Mouse (Mus musculus) embryonic facial prominence, embryonic 14.5 days (tissue): Measurements from ENCODE around the gene Tprkb. TPM values are rescaled to one million over a fixed set of nuclear protein-coding genes. Genes with fewer than 3 reads are reported as not detected.
A peak's percentile ranks its signal among the peaks of the same experiment; 100 is the strongest.
"Not testable (repeated sequence)": the region's sequence is repeated elsewhere in the genome, so short reads cannot be mapped to it uniquely, and the experiment has no call there.

Experiments
- ATAC-seq: fragments of 200-750 bp; cut with Nextera tagmentation; 2 replicates; pipeline ENCODE4 v1.8.0; 2017; ENCODE audit warnings: low read depth, moderate number of reproducible peaks, moderate TSS enrichment
- DNase-seq: peaks from one replicate; pipeline ENCODE4 v3.0.0-alpha.2; 2015; ENCODE audit warnings: low spot score
- H3K27ac ChIP-seq: fragments of 300-500 bp; sonication (generic); replicated peaks from 2 replicates; pipeline ENCODE4 v1.5.1; 2014; ENCODE audit warnings: low read depth, mild to moderate bottlenecking, low read length, moderate library complexity
- H3K27me3 ChIP-seq: fragments of 300-500 bp; sonication (generic); replicated peaks from 2 replicates; pipeline ENCODE4 v1.6.1; 2014; ENCODE audit warnings: low read length; ENCODE audit not compliant: control insufficient read depth, insufficient read depth
- H3K36me3 ChIP-seq: fragments of 300-500 bp; sonication (generic); 2 replicates; pipeline ENCODE4 v1.6.1; 2014; ENCODE audit warnings: low read length, mixed read lengths; ENCODE audit not compliant: control insufficient read depth, insufficient read depth
- H3K4me1 ChIP-seq: fragments of 300-500 bp; sonication (generic); 2 replicates; pipeline ENCODE4 v1.6.1; 2014; ENCODE audit warnings: antibody characterized with exemption, low read length; ENCODE audit not compliant: control insufficient read depth, insufficient read depth
- H3K4me2 ChIP-seq: fragments of 300-500 bp; sonication (generic); 2 replicates; pipeline ENCODE4 v1.6.1; 2014; ENCODE audit warnings: low read depth, mild to moderate bottlenecking, low read length, moderate library complexity, mixed read lengths
- H3K4me3 ChIP-seq: fragments of 300-500 bp; sonication (generic); 2 replicates; pipeline ENCODE4 v1.5.1; 2014; ENCODE audit warnings: low read depth, mild to moderate bottlenecking, low read length
- H3K9ac ChIP-seq: fragments of 300-500 bp; sonication (generic); 2 replicates; pipeline ENCODE4 v1.6.1; 2014; ENCODE audit warnings: low read depth, mild to moderate bottlenecking, low read length, moderate library complexity, mixed read lengths
- H3K9me3 ChIP-seq: fragments of 300-500 bp; sonication (generic); 2 replicates; pipeline ENCODE4 v1.6.1; 2016; ENCODE audit warnings: low read length; ENCODE audit not compliant: control insufficient read depth
- WGBS: fragments of 180-500 bp; shearing (Covaris S2); extraction: QIAGEN DNeasy Blood & Tissue Kit; methylation state at CpG from one replicate; pipeline ENCODE4 v1.1.7; 2014; 5-methylcytosine and 5-hydroxymethylcytosine counted together
- polyA plus RNA-seq: library from polyadenylated mRNA; unstranded; fragments of >200 nt; fragmentation: Nextera tagmentation; extraction: Ambion mirVana; gene quantifications from 2 replicates; pipeline ENCODE4 v1.2.1, GENCODE M21; 2014

Gene Tprkb
- polyA plus RNA-seq, 1 experiment from 2014 or later: 23.7 TPM

DNA sequence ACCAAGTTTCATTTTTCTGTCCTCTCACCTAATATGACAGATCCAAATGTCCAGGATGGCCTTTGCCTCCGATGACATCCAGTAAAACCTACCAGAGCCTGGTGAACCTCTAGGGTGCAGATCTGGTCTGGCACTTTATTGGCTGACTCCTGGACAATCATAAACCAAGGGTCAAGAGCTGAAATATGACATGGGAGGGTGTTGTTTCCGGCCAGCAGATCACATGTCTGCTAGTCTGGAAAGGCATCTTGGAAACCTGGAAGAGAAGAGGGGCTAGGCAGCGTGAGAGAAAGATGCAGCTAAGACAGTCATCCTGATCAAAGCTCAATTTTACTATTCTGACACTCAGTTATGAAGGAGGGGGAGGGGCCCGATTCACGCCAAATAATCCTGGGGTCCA is 42.7 kb upstream of the Tprkb start, which contains the start of gene Nat8f2:
Gene Nat8f2 (minus strand): TSS at position 153 of the 400 bp plus-strand sequence.
- not testable (repeated sequence) for H3K27ac ChIP-seq, H3K4me3 ChIP-seq, H3K36me3 ChIP-seq, ATAC-seq, DNase-seq, H3K9ac ChIP-seq, H3K4me2 ChIP-seq, H3K4me1 ChIP-seq, H3K9me3 ChIP-seq, H3K27me3 ChIP-seq
- 81% methylated on average over 5 of the region's 5 CpGs for WGBS

GRCm38 (mm10) chr6:85883246-85883645 is 28.4 kb upstream of the Tprkb start:
- H3K4me3 ChIP-seq, ATAC-seq, DNase-seq: not testable (repeated sequence)

DNA sequence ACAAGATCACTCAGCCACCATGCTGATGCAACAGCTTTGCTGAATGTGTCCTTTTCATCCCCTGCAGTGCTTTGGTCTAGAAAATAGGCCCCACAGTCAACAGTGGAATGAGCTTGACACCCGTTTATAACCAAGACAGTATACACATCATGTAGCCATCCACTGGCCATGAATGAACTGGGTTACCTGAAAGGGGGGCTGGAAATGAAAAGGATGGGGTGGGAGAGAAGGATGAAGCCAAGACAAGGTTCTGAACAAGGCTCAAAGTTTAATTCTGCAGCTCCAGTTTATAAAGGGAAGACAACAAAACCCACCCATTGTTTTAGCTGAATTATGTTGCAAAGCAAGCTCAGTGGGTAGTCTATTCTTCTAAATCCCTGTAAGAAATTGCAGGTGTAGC is 27.4 kb upstream of the Tprkb start:
- Histone ChIP-seq H3K9me3 (peaks cover 23% of the 10 kb centered on the region), H3K9ac (no peak overlapping the region), H3K27me3 (no peaks in the 10 kb centered on the region), H3K27ac (no peak overlapping the region), H3K4me1 (no peaks in the 10 kb centered on the region), H3K4me3 (no peak overlapping the region), H3K4me2 (no peak overlapping the region), H3K36me3 (no peaks in the 10 kb centered on the region)
- DNase-seq (no peak), ATAC-seq (no peak)
- 83% methylated on average over 1 of the region's 1 CpGs for WGBS

More at GRCm38 (mm10) chr6:85883246-85883645, 28.4 kb upstream of the Tprkb start:
- 89% methylated on average over 9 of the region's 9 CpGs for WGBS
- not testable (repeated sequence) for H3K27ac ChIP-seq, H3K27me3 ChIP-seq, H3K9ac ChIP-seq, H3K4me1 ChIP-seq, H3K36me3 ChIP-seq, H3K4me2 ChIP-seq
- peaks cover 23% of the 10 kb centered on the region for H3K9me3 ChIP-seq

- no peak overlapping the region for H3K9ac ChIP-seq
- ATAC-seq: no peak
- peaks cover 24% of the 10 kb centered on the region for H3K9me3 ChIP-seq
- no peak for DNase-seq
- H3K4me1 ChIP-seq: no peaks in the 10 kb centered on the region
- no peak overlapping the region for H3K4me2 ChIP-seq
- WGBS: 85% methylated on average over 2 of the region's 2 CpGs
- H3K4me3 ChIP-seq: no peak overlapping the region
- H3K36me3 ChIP-seq: no peaks in the 10 kb centered on the region
- H3K27ac ChIP-seq: no peak overlapping the region
- H3K27me3 ChIP-seq: no peaks in the 10 kb centered on the region
Observed at GRCm38 (mm10) chr6:85888961-85889360, 22.7 kb upstream of the Tprkb start.

GRCm38 (mm10) chr6:85895061-85895648 is 16.5 kb upstream of the Tprkb start:
- not testable (repeated sequence) for H3K4me1 ChIP-seq, H3K36me3 ChIP-seq, H3K4me2 ChIP-seq, H3K4me3 ChIP-seq, H3K9ac ChIP-seq, DNase-seq, H3K27ac ChIP-seq, ATAC-seq, H3K27me3 ChIP-seq
- peaks cover 18% of the 10 kb centered on the region for H3K9me3 ChIP-seq
- WGBS: 73% methylated on average over 25 of the region's 25 CpGs

DNA sequence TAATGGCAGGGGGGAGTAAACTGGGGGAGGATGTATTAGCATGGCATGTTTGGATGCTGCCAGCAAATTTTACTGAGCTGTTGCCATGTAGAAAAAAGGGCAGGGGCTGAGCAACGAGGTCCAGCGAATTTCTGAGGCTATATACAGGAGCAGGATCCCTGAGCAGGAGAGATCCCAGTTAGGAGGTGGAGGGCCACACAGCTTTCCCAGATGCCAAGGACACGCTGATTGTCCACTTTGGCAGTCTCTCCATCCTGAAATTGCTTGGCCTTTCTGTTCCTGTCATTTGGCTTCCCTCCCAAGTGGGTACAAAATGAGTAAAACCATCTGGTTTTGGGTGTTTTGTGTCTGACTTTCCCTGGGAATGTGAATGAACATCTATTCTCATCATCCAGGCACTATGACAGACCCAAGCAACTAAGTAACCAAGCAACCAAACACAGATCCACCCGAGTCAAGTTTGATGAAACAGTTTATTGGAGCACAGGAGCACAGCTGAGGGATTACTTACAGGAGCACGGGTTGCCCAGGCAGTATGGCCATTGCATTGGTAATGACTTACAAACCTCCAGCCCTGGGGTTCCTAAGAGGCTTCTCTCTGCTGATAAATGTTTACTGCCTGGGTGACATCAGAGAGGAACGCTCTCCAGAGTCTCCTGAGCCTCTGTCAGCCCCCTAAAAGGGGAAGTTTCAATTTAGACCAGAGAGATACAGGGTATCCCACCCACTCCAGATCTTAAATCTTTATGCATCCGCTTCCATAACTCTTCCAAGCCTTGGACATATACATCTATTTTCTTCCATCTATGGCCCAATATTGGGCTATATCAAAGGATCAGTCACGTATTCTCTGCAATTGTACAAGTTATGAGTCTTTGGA is 12.8 kb upstream of the Tprkb start:
- not testable (repeated sequence) for ATAC-seq, H3K9ac ChIP-seq, H3K36me3 ChIP-seq, H3K4me2 ChIP-seq, DNase-seq, H3K27me3 ChIP-seq, H3K9me3 ChIP-seq, H3K4me3 ChIP-seq, H3K27ac ChIP-seq, H3K4me1 ChIP-seq
- 77% methylated on average over 6 of the region's 8 CpGs for WGBS

DNA sequence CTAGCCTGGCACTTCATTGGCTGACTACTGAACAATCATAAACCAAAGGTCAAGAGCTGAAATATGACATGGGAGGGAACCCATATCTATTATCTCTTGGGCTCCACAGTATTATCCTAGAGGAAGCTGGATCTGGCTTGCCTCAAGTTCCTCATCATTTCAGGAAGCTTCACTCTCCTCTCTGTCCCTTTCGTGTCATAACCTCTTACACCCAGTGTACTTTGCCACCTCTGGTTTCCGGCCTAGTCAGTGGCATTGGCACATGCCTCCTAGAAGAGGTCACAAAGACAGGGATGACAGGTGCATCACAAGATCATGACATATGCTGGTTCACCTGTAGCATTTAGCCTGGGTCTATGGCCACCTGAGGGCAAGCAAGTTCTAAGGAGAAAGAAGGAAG is 9.4 kb upstream of the Tprkb start:
- no peak overlapping the region for H3K27ac ChIP-seq
- no peaks in the 10 kb centered on the region for H3K36me3 ChIP-seq
- H3K4me1 ChIP-seq: no peaks in the 10 kb centered on the region
- H3K9ac ChIP-seq: no peak overlapping the region
- H3K9me3 ChIP-seq: no peaks in the 10 kb centered on the region
- no peak overlapping the region for H3K4me3 ChIP-seq
- DNase-seq (no peak), ATAC-seq (no peak)
- 96% methylated on average over 2 of the region's 2 CpGs for WGBS
- H3K27me3 ChIP-seq: no peaks in the 10 kb centered on the region; the same call in 1 of the 2 replicates
- no peak overlapping the region for H3K4me2 ChIP-seq

DNA sequence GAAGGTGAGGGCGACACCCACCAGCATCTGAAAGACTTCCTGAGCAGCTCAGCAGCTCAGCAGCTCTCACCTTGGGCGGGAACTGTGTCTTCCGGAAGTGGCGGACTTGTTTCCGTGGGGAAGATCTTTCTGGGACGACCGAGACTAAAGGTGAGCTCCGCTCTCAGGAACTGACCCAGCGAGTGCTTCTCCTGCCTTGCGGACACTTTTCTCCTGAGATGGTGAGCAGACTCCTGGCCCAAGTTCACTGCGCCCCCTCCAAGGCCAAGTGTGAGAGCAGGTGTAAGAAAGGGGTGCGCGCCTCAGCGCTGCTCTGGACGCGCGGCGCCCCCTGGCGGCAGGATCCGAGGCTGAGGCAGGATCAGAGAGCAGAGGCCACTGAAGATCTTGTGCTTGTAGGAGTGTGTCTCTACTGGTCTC is 7.0 kb upstream of the Tprkb start, which contains the start of gene Nat8f4:
Gene Nat8f4 (minus strand): TSS at position 243 of the 420 bp plus-strand sequence.
- WGBS: 24% methylated on average over 20 of the region's 20 CpGs
- H3K27me3 ChIP-seq, H3K9me3 ChIP-seq, H3K9ac ChIP-seq, DNase-seq, H3K27ac ChIP-seq, H3K36me3 ChIP-seq, H3K4me1 ChIP-seq: not testable (repeated sequence)
- peak within 1 kb of the TSS; percentile 23; the same call in 1 of the 2 replicates for H3K4me3 ChIP-seq
- ATAC-seq: peak; percentile 92
- peak within 1 kb of the TSS; percentile 41 for H3K4me2 ChIP-seq
